Mouse (Mus musculus) MEL (cell line): Measurements from ENCODE around the gene Lrrc3b.

Experiments
- CTCF ChIP-seq, 3 experiments: IDR thresholded peaks in 2 of 3; conservative IDR thresholded peaks in 1 of 3; 2 replicates each; pipeline ENCODE4 v1.5.1; 2011 to 2012; ENCODE audit warnings: low read length in 3 of 3, low read depth in 2 of 3, mild to moderate bottlenecking in 2 of 3, improper control_type of control experiment in 1 of 3, inconsistent platforms in 1 of 3, mixed read lengths in 1 of 3, moderate library complexity in 1 of 3; ENCODE audit not compliant: control insufficient read depth in 1 of 3, insufficient read depth in 1 of 3, poor library complexity in 1 of 3, severe bottlenecking in 1 of 3
- EP300 ChIP-seq, 2 experiments: IDR thresholded peaks; 2 replicates each; pipeline ENCODE4 v1.6.1; 2011; ENCODE audit warnings: improper control_type of control experiment in 2 of 2, low read length in 2 of 2, low read depth in 1 of 2, mild to moderate bottlenecking in 1 of 2
- ETS1 ChIP-seq: IDR thresholded peaks from 2 replicates; pipeline ENCODE4 v1.6.1; 2012; ENCODE audit warnings: low read depth, mild to moderate bottlenecking, inconsistent platforms, low read length, improper control_type of control experiment, moderate library complexity
- GABPA ChIP-seq: IDR thresholded peaks from 2 replicates; pipeline ENCODE4 v1.6.1; 2012; ENCODE audit warnings: low read depth, mild to moderate bottlenecking, inconsistent platforms, low read length, improper control_type of control experiment, moderate library complexity
- HCFC1 ChIP-seq: IDR thresholded peaks from 2 replicates; pipeline ENCODE4 v1.6.1; 2012; ENCODE audit warnings: low read depth, mild to moderate bottlenecking, inconsistent platforms, low read length, improper control_type of control experiment, moderate library complexity
- JUND ChIP-seq: IDR thresholded peaks from 2 replicates; pipeline ENCODE4 v1.6.1; 2011; ENCODE audit warnings: low read depth, mild to moderate bottlenecking, improper control_type of control experiment, low read length
- MXI1 ChIP-seq: IDR thresholded peaks from 2 replicates; pipeline ENCODE4 v1.6.1; 2011; ENCODE audit warnings: mild to moderate bottlenecking, low read depth, low read length, improper control_type of control experiment
- POLR2A ChIP-seq, 2 experiments: IDR thresholded peaks; 2 replicates each; pipeline ENCODE4 v1.6.1; 2011 to 2012; ENCODE audit warnings: low read length in 2 of 2, mild to moderate bottlenecking in 2 of 2, control low read depth in 1 of 2, improper control_type of control experiment in 1 of 2, low read depth in 1 of 2, moderate library complexity in 1 of 2; ENCODE audit not compliant: control insufficient read depth in 1 of 2, insufficient read depth in 1 of 2, poor library complexity in 1 of 2
- POLR2AphosphoS5 ChIP-seq: IDR thresholded peaks from 2 replicates; pipeline ENCODE4 v1.6.1; 2012; ENCODE audit warnings: low read depth, borderline replicate concordance, mild to moderate bottlenecking, inconsistent platforms, low read length, moderate library complexity, mixed read lengths
- SIN3A ChIP-seq: IDR thresholded peaks from 2 replicates; pipeline ENCODE4 v1.6.1; 2012; ENCODE audit warnings: low read length, improper control_type of control experiment, inconsistent platforms
- TBP ChIP-seq: IDR thresholded peaks from 2 replicates; pipeline ENCODE4 v1.8.0; 2011; ENCODE audit warnings: low read depth, low read length, improper control_type of control experiment
- ZC3H11A ChIP-seq: IDR thresholded peaks from 2 replicates; pipeline ENCODE4 v1.6.1; 2012; ENCODE audit warnings: low read depth, mild to moderate bottlenecking, inconsistent platforms, low read length, improper control_type of control experiment
- ZMIZ1 ChIP-seq: IDR thresholded peaks from 2 replicates; pipeline ENCODE4 v1.6.1; 2012; ENCODE audit warnings: low read depth, mild to moderate bottlenecking, inconsistent platforms, low read length, improper control_type of control experiment, moderate library complexity

DNA sequence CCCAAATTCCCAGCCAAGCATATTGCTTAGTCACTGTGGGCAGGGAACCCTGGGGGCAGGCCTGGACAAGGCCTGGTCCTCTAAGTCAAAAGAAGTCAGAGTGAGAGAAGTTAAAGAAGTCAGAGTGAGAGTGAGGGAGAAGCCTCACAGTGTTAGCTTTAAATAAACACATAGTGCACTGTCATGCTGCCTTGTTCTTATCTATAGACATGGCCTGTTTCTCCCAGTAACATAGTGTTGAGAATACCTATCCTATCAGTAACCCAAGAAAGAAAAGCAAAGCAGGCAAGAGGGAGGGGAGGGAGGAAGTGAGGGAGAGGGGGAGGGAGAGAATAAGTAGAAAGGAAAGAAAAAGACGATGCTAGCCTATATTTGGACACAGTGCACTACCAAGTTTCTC is 6.4 kb downstream of the Lrrc3b start:
- TF ChIP-seq HCFC1, result no peak
- TF ChIP-seq POLR2A (IDR thresholded peaks at IDR 0.05; ENCODE audit: control insufficient read depth in 1 of 2, insufficient read depth in 1 of 2, low read depth in 1 of 2, low read length in 2 of 2, poor library complexity in 1 of 2), result no peak
- no peak for TF ChIP-seq SIN3A
- no peak for TF ChIP-seq CTCF (IDR thresholded peaks at IDR 0.05 in 2 of 3, conservative IDR thresholded peaks at IDR 0.05 in 1 of 3; ENCODE audit: control insufficient read depth in 1 of 3, insufficient read depth in 1 of 3, low read depth in 2 of 3, low read length in 3 of 3, poor library complexity in 1 of 3, severe bottlenecking in 1 of 3)
- TF ChIP-seq EP300 (IDR thresholded peaks at IDR 0.05; ENCODE audit: low read depth in 1 of 2, low read length in 2 of 2), result no peak
- TF ChIP-seq JUND, result no peak
- no peak for TF ChIP-seq ZMIZ1
- no peak for TF ChIP-seq ETS1
- no peak for TF ChIP-seq MXI1
- no peak for TF ChIP-seq GABPA
- TF ChIP-seq ZC3H11A, result no peak
- no peak for TF ChIP-seq TBP
- TF ChIP-seq POLR2AphosphoS5, result no peak
